Mouse (Mus musculus) liver, embryonic 14.5 days (tissue): Measurements from ENCODE around the gene Rassf4.

Source experiments
- CTCF ChIP-seq: IDR thresholded peaks from 2 replicates; pipeline ENCODE4 v1.5.1; 2016; ENCODE audit warnings: antibody characterized with exemption, low read depth, control low read depth
- EP300 ChIP-seq: IDR thresholded peaks from 2 replicates; pipeline ENCODE4 v1.6.1; 2016; ENCODE audit warnings: antibody characterized with exemption, low read depth

- TF ChIP-seq CTCF (no peak), EP300 (no peak)
Observed at GRCm38 (mm10) chr6:116672349-116672748, 1.4 kb downstream of the Rassf4 start.
